Mouse (Mus musculus): ENCODE measurements around the gene Krt23. TPM values are rescaled to one million over a fixed set of nuclear protein-coding genes. Genes with fewer than 3 reads are reported as not detected.

Gene Krt23
- polyA plus RNA-seq, 1 experiment from 2014 or later: 0.10 TPM

DNA sequence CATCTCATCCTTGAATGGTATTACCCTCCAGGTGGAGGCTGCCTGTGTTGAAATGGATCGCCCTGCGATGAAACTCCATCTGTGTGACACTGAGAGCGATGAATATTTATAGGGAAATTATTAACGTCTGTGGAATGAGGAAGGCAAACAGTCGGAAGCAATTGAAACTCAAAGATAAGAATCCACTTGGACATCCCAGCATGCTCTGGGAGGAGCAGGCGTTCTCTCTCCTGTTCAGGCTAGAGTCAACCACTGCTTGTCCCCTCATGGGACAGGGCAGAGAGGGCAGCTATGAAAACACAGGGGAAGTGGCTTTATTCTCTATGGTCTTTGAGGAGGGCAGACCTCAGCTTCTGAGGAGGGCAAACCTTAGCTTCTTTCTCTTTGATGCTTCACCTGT lies 19.5 kb downstream of the Krt23 start:
- WGBS: 80% methylated on average over 6 of the region's 6 CpGs
- ATAC-seq (ENCODE audit: low FRiP score): no peak

DNA sequence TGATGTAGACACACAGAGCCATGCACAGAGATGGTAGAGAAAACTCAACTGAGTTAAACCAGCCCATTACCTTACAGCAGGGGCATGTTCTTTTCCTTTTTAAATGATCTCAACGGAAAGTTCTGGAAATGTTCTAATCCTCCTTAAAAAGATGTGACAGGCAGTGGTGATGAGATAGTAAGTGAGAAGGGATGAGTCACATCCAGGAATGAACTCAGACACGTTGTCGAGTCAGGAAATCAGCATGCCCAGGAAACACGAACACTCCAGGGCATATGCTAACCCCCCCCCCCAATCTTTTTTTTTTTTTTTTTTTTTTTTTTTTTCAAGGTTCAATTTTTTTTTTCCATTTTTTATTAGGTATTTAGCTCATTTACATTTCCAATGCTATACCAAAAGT lies 20.5 kb downstream of the Krt23 start:
- Histone ChIP-seq H3K27ac (no peak overlapping the region), H3K4me2 (no peak overlapping the region), H3K27me3 (no peaks in the 10 kb centered on the region), H3K4me1 (replicated peaks) (no peaks in the 10 kb centered on the region), H3K9ac (no peak overlapping the region), H3K36me3 (no peaks in the 10 kb centered on the region), H3K4me3 (no peak overlapping the region), H3K9me3 (no peaks in the 10 kb centered on the region)
- ATAC-seq (ENCODE audit: low FRiP score): no peak
- 86% methylated on average over 4 of the region's 4 CpGs for WGBS

More for the DNA sequence above, 19.5 kb downstream of the Krt23 start:
- no peak overlapping the region for H3K4me3 ChIP-seq
- H3K27me3 ChIP-seq: no peaks in the 10 kb centered on the region
- H3K27ac ChIP-seq: no peak overlapping the region
- no peak overlapping the region for H3K9ac ChIP-seq
- no peaks in the 10 kb centered on the region for H3K9me3 ChIP-seq
- no peaks in the 10 kb centered on the region for H3K4me1 ChIP-seq (replicated peaks)
- no peak overlapping the region for H3K4me2 ChIP-seq
- H3K36me3 ChIP-seq: no peaks in the 10 kb centered on the region

DNA sequence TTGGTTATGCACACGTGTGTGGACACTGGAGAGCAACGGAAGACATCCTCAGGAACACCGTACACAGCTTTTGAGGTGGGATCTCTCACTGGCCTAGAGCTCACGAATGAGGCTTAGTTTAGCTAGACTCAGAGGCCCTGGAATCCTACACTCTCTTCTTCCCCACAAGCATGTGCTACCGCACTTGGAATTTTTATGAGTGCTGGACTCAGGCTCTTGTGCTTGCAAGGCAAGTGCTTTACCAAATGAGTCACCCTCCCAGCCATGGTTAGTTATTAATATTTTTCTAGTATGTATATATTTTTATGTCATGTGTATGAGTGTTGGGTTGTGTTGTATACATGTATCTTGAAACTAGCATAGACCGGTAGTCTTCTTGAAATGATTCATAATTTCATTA lies 21.0 kb downstream of the Krt23 start:
- no peak overlapping the region for H3K4me3 ChIP-seq
- ATAC-seq (ENCODE audit: low FRiP score): no peak
- H3K27ac ChIP-seq: no peak overlapping the region

DNA sequence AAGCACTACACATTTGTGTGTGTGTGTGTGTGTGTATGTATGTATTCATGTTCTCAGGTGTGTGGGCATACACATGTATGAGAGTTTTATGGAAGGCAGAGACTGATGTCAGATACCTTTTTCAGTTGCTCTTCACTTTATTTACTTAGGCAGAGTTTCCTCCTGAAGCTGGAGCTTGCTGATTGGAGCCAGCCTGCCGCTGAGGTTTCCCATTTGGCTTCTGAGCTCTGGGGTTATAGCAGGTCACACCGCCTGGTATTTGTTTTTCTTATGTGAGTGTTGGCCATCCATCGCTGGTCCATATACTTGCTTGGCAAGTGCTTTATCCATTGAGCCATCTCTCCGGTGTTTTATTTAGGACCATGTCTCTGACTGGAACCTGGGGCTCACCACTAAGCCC lies 23.7 kb downstream of the Krt23 start:
- no peaks in the 10 kb centered on the region for H3K9me3 ChIP-seq
- ATAC-seq (ENCODE audit: low FRiP score): no peak
- WGBS: 92% methylated on average over 4 of the region's 4 CpGs

More for the DNA sequence above, 21.0 kb downstream of the Krt23 start:
- Histone ChIP-seq H3K36me3 (no peaks in the 10 kb centered on the region), H3K4me1 (replicated peaks) (no peaks in the 10 kb centered on the region), H3K9ac (no peak overlapping the region), H3K27me3 (no peaks in the 10 kb centered on the region), H3K4me2 (no peak overlapping the region), H3K9me3 (no peaks in the 10 kb centered on the region)
- 93% methylated on average over 6 of the region's 6 CpGs for WGBS

DNA sequence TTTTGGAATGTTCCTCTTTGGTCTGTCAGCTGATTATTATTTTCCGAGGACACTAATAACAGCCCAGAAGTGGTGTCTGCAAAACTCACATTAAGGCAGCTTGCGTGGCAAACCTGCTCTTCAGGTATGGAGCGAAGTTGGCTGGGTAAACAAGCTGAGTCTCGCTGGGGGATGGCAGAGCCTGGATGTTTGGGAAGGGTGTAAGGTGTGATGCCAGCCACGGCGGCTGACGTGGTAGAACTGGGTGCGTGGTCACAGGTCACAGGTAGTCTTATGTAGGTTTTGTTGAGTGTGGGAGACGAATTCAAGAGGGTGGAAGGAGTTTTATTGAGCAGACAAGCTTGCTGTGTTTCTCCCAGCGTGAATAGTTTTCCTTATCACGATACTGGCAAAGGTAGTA lies 24.4 kb downstream of the Krt23 start:
- no peak overlapping the region for H3K27ac ChIP-seq
- 0 out of 2 replicates have a peak, but pooled peaks cover 3% of the 10 kb centered on the region for H3K27me3 ChIP-seq
- no peaks in the 10 kb centered on the region for H3K4me1 ChIP-seq (replicated peaks)
- H3K9ac ChIP-seq: no peak overlapping the region
- no peaks in the 10 kb centered on the region for H3K9me3 ChIP-seq
- no peaks in the 10 kb centered on the region for H3K36me3 ChIP-seq
- H3K4me3 ChIP-seq: no peak overlapping the region
- no peak for ATAC-seq (ENCODE audit: low FRiP score)
- WGBS: 88% methylated on average over 11 of the region's 11 CpGs
- H3K4me2 ChIP-seq: no peak overlapping the region

More for the DNA sequence above, 23.7 kb downstream of the Krt23 start:
- Histone ChIP-seq H3K4me2 (no peak overlapping the region), H3K36me3 (no peaks in the 10 kb centered on the region), H3K27me3 (no peaks in the 10 kb centered on the region), H3K27ac (no peak overlapping the region), H3K4me1 (replicated peaks) (no peaks in the 10 kb centered on the region), H3K4me3 (no peak overlapping the region), H3K9ac (no peak overlapping the region)

DNA sequence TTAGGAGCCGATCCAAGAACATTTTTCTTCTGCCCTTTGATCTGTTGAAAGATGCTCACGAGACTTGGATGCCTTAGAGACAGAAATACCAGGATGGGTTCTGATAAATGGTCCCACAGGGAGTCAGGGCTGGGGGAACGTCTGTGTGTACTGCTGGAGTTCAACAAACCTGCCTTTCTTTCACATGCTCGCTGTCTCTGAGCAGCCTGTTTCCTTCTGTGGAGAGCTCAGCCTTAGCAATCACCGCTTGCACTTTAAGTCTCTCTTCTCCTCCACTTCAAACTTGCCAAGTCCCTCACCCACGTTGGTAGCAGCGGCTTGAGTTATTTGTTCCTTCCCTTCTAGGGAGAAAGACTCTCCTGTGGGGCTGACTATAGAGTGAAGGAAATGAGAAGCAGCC lies 26.6 kb downstream of the Krt23 start:
- Histone ChIP-seq H3K9me3 (no peaks in the 10 kb centered on the region), H3K36me3 (no peaks in the 10 kb centered on the region), H3K27me3 (0 out of 2 replicates have a peak, but pooled peaks cover 3% of the 10 kb centered on the region), H3K9ac (peak overlapping the region; percentile 51), H3K4me2 (no peak overlapping the region), H3K27ac (no peak overlapping the region), H3K4me3 (no peak overlapping the region), H3K4me1 (replicated peaks) (no peaks in the 10 kb centered on the region)
- 50% methylated on average over 7 of the region's 7 CpGs for WGBS
- no peak for ATAC-seq (ENCODE audit: low FRiP score)

DNA sequence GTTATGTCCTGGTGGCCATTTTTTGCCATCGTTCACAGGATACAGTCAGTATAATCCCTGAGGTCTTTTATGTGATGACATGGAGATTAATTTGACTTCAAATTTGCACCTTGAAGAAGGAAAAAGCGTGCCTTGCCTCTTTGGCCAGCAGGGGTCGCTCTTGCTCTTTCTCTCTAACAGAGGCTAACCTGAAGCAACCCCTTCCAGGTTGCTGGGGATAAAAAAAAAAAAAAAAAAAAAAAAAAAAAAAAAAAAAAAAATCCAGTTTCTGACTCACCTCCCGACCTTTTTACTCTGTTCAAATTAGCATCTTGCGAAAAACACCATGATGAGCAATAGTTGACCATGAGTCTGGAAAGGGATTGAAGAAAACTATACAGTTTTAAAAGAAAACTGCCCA lies 28.1 kb downstream of the Krt23 start:
- Histone ChIP-seq H3K36me3 (no peaks in the 10 kb centered on the region), H3K9ac (no peak overlapping the region), H3K27me3 (0 out of 2 replicates have a peak, but pooled peaks cover 3% of the 10 kb centered on the region), H3K4me2 (no peak overlapping the region), H3K4me3 (no peak overlapping the region), H3K9me3 (no peaks in the 10 kb centered on the region), H3K4me1 (replicated peaks) (no peaks in the 10 kb centered on the region), H3K27ac (no peak overlapping the region)
- 6% methylated on average over 5 of the region's 5 CpGs for whole genome bisulfite sequencing
- ATAC-seq (ENCODE audit: low FRiP score): no peak

DNA sequence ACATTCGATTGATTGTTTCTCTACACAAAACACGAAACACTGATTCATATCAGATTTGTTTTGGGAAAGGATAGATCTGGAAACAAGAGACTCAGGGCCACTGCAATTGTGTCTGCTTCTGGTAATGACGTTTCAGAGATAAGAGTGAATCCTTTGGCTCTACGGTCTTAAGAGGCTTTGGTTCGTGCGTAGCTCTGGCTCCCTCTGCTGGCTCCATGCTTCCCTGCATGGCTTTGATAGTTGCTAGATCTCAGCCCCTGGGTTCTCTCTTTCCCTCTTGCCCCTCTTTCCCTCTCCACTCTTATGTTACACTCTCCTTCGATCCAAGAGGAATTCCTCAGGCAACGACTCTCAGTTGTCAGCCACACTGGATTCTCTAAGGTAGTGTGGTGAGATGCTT lies 29.8 kb downstream of the Krt23 start:
- no peaks in the 10 kb centered on the region for H3K4me1 ChIP-seq (replicated peaks)
- no peaks in the 10 kb centered on the region for H3K36me3 ChIP-seq
- no peak overlapping the region for H3K4me3 ChIP-seq
- H3K9ac ChIP-seq: no peak overlapping the region
- no peaks in the 10 kb centered on the region for H3K9me3 ChIP-seq
- ATAC-seq (ENCODE audit: low FRiP score): no peak
- WGBS: 10% methylated on average over 8 of the region's 8 CpGs
- H3K4me2 ChIP-seq: no peak overlapping the region
- H3K27ac ChIP-seq: no peak overlapping the region
- H3K27me3 ChIP-seq: 0 out of 2 replicates have a peak, but pooled peaks cover 3% of the 10 kb centered on the region

DNA sequence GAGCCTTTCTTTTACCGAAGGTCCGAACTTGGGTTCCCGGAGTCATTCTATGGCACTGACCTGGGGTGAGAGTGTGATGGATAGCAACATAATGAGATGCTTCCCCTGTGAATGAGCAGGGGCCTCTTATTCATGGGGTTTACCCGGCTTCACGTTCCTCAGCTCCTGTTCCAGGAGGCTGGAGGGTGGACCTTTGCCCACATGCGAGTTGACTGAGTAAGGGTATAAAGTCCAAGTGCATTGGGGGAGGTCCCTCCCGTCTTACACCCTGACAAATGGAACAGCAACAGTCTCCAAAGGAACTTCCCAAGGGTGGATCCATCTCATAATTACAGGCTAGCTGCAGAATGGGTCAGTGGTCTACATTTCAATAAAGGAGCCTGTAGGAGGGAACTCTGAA lies 31.2 kb downstream of the Krt23 start:
- no peak overlapping the region for H3K4me3 ChIP-seq
- 0 out of 2 replicates have a peak, but pooled peaks cover 3% of the 10 kb centered on the region for H3K27me3 ChIP-seq
- 51% methylated on average over 7 of the region's 7 CpGs for WGBS
- no peaks in the 10 kb centered on the region for H3K36me3 ChIP-seq
- no peak for ATAC-seq (ENCODE audit: low FRiP score)
- no peak overlapping the region for H3K27ac ChIP-seq
- no peaks in the 10 kb centered on the region for H3K4me1 ChIP-seq (replicated peaks)
- no peak overlapping the region for H3K4me2 ChIP-seq
- no peak overlapping the region for H3K9ac ChIP-seq
- no peaks in the 10 kb centered on the region for H3K9me3 ChIP-seq

DNA sequence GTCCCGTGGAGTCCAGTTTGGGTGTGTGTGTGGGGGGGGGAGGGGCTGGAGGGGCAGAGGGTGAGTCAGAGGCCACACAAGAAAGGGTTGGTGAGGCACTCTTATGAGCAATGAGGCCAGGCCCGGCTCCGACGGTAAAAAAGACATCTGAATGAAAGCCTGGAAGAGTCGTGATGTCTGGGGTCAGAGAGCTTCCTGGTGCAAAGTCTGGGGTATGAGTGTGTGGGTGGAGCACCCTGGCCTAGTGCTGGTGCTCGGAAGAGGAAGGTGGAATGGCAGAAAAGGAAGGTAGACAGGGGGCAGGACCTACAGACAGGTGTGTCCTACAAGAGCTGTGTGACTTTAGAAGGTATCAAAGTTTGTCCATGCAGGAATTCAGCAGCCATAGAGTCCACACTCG lies 34.0 kb downstream of the Krt23 start:
- Histone ChIP-seq H3K27me3 (0 out of 2 replicates have a peak, but pooled peaks cover 1% of the 10 kb centered on the region), H3K4me3 (no peak overlapping the region), H3K4me2 (no peak overlapping the region), H3K27ac (no peak overlapping the region), H3K9me3 (no peaks in the 10 kb centered on the region), H3K36me3 (no peaks in the 10 kb centered on the region), H3K9ac (no peak overlapping the region), H3K4me1 (replicated peaks) (no peaks in the 10 kb centered on the region)
- 64% methylated on average over 7 of the region's 7 CpGs for WGBS
- ATAC-seq (ENCODE audit: low FRiP score): no peak

DNA sequence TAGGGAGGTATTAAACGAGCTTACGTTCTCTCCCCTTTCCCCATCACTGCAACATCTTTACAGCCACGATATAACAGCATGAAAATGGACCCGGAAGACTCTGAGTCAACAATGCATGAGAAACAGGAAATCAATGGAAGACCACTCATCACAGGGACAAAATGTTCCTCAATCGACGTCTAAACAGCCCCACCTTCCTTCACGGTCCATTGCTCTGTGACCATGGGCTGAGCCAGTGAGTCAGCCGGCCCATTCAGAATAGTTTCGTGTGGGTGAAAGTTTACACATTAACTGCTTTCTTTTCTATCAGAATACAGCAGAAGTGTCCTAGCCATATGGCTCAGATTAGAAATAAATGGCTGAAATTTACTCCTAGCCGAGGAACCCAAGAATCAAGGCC lies 38.2 kb downstream of the Krt23 start:
- Histone ChIP-seq H3K9me3 (no peaks in the 10 kb centered on the region), H3K4me2 (no peak overlapping the region), H3K27me3 (no peaks in the 10 kb centered on the region), H3K9ac (no peak overlapping the region), H3K4me3 (no peak overlapping the region), H3K27ac (no peak overlapping the region), H3K36me3 (no peaks in the 10 kb centered on the region), H3K4me1 (replicated peaks) (no peaks in the 10 kb centered on the region)
- no peak for ATAC-seq (ENCODE audit: low FRiP score)
- WGBS: 53% methylated on average over 10 of the region's 10 CpGs

DNA sequence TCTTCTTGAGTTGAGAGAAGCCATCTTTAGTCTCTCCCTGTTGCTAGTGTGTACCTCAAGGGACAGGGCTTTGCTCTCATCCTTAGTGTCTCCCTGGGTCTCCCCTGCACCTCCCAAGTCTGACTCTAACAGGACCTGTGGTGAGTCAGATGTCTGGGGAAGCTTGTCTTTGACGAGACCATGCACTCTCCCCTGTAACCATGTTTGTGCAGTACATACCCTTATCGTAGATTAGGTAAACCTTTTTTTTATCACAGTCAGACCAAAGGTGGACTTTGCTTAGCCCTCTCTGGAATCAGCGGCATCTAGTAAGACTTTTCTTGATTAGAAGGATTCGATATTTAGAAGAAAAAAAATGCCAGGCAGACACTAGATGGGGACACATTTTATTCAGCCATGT lies 38.9 kb downstream of the Krt23 start:
- H3K4me2 ChIP-seq: no peak overlapping the region
- no peaks in the 10 kb centered on the region for H3K36me3 ChIP-seq
- H3K9ac ChIP-seq: no peak overlapping the region
- no peak for ATAC-seq (ENCODE audit: low FRiP score)
- H3K27ac ChIP-seq: no peak overlapping the region
- H3K4me3 ChIP-seq: no peak overlapping the region
- 85% methylated on average over 4 of the region's 4 CpGs for WGBS
- H3K9me3 ChIP-seq: no peaks in the 10 kb centered on the region
- no peaks in the 10 kb centered on the region for H3K4me1 ChIP-seq (replicated peaks)
- no peaks in the 10 kb centered on the region for H3K27me3 ChIP-seq

DNA sequence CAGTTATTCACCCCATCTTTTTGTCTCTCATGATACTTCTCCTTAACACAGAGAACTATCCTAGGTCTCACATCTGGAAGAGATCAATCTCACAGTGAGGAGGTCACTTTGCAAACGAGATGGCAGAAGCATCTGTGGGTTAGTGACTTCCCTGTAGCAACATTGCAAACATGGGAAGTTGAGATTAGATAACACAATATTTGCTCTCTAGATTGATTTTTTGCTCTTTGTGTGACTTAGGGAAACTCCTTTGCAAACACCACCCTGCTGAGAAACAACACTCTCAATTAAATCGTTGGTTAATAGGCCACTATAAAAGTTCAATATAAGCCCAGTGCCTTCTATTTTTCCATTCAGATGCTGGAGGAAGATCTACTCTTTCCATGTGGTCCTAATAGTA lies 44.2 kb downstream of the Krt23 start:
- H3K27ac ChIP-seq: no peak overlapping the region
- H3K27me3 ChIP-seq: no peaks in the 10 kb centered on the region
- WGBS: 73% methylated on average over 2 of the region's 2 CpGs
- ATAC-seq (ENCODE audit: low FRiP score): no peak
- H3K4me2 ChIP-seq: no peak overlapping the region
- H3K9me3 ChIP-seq: no peaks in the 10 kb centered on the region
- H3K9ac ChIP-seq: no peak overlapping the region
- H3K4me3 ChIP-seq: no peak overlapping the region
- H3K4me1 ChIP-seq (replicated peaks): no peaks in the 10 kb centered on the region
- H3K36me3 ChIP-seq: no peaks in the 10 kb centered on the region
